Mouse (Mus musculus) stomach, embryonic 15.5 days (tissue): ENCODE results near the gene Umad1. TPM values are rescaled to one million over a fixed set of nuclear protein-coding genes. Genes with fewer than 3 reads are reported as not detected.
"Not testable (repeated sequence)": the region's sequence is repeated elsewhere in the genome, so short reads cannot be mapped to it uniquely, and the experiment has no call there.

ENCODE experiments used
- ATAC-seq: fragments of 200-750 bp; cut with Nextera tagmentation; 2 replicates; pipeline ENCODE4 v1.8.0; 2017; ENCODE audit warnings: low read depth, moderate number of reproducible peaks, moderate TSS enrichment; ENCODE audit not compliant: insufficient read depth, low FRiP score
- H3K27ac ChIP-seq: fragments of 300-500 bp; sonication (generic); 2 replicates; pipeline ENCODE4 v1.5.1; 2015; ENCODE audit warnings: mild to moderate bottlenecking, inconsistent platforms
- H3K27me3 ChIP-seq: fragments of 300-500 bp; sonication (generic); replicated peaks from 2 replicates; pipeline ENCODE4 v1.6.1; 2015; ENCODE audit warnings: inconsistent platforms
- H3K36me3 ChIP-seq: fragments of 300-500 bp; sonication (generic); 2 replicates; pipeline ENCODE4 v1.6.1; 2015; ENCODE audit warnings: inconsistent platforms
- H3K4me1 ChIP-seq: fragments of 300-500 bp; sonication (generic); 2 replicates; pipeline ENCODE4 v1.6.1; 2015; ENCODE audit warnings: inconsistent platforms
- H3K4me2 ChIP-seq: fragments of 300-500 bp; sonication (generic); 2 replicates; pipeline ENCODE4 v1.6.1; 2015; ENCODE audit warnings: mild to moderate bottlenecking, inconsistent platforms
- H3K4me3 ChIP-seq: fragments of 300-500 bp; sonication (generic); replicated peaks from 2 replicates; pipeline ENCODE4 v1.5.1; 2015; ENCODE audit warnings: inconsistent platforms
- H3K9ac ChIP-seq: fragments of 300-500 bp; sonication (generic); 2 replicates; pipeline ENCODE4 v1.6.1; 2015; ENCODE audit warnings: inconsistent platforms
- H3K9me3 ChIP-seq: fragments of 300-500 bp; sonication (generic); 2 replicates; pipeline ENCODE4 v1.6.1; 2016; ENCODE audit warnings: inconsistent platforms
- WGBS: fragments of 180-500 bp; shearing (Covaris S2); methylation state at CpG from one replicate; pipeline ENCODE4 v1.1.7; 2015; 5-methylcytosine and 5-hydroxymethylcytosine counted together
- polyA plus RNA-seq: library from polyadenylated mRNA; unstranded; fragments of >200 nt; fragmentation: Nextera tagmentation; extraction: Ambion mirVana; gene quantifications from 2 replicates; pipeline ENCODE4 v1.2.1, GENCODE M21; 2015

The Umad1 gene
- polyA plus RNA-seq, 1 experiment from 2014 or later = 25.7 TPM

- Histone ChIP-seq H3K4me3 (no peak overlapping the region), H3K27me3 (no peaks in the 10 kb centered on the region), H3K9ac (no peak overlapping the region), H3K4me1 (no peaks in the 10 kb centered on the region), H3K4me2 (no peak overlapping the region), H3K27ac (no peak overlapping the region), H3K9me3 (no peaks in the 10 kb centered on the region), H3K36me3 (no peaks in the 10 kb centered on the region)
- ATAC-seq = no peak
- WGBS = 80% methylated on average over 4 of the region's 4 CpGs
These were observed 24.2 kb downstream of the Umad1 start for GRCm38 (mm10) chr6:8283255-8283654.

GRCm38 (mm10) chr6:8285401-8285960, 26.4 kb downstream of the Umad1 start:
- ATAC-seq = no peak
- 61% methylated on average over 3 of the region's 3 CpGs for WGBS

GRCm38 (mm10) chr6:8286146-8286545, 27.1 kb downstream of the Umad1 start:
- no peak overlapping the region for H3K9ac ChIP-seq
- H3K27me3 ChIP-seq = no peaks in the 10 kb centered on the region
- H3K9me3 ChIP-seq = no peaks in the 10 kb centered on the region
- WGBS = 94% methylated on average over 3 of the region's 3 CpGs
- no peaks in the 10 kb centered on the region for H3K4me1 ChIP-seq
- no peaks in the 10 kb centered on the region for H3K36me3 ChIP-seq
- no peak overlapping the region for H3K4me2 ChIP-seq
- ATAC-seq = no peak
- H3K27ac ChIP-seq = no peak overlapping the region
- H3K4me3 ChIP-seq = no peak overlapping the region

More at GRCm38 (mm10) chr6:8285401-8285960, 26.4 kb downstream of the Umad1 start:
- no peaks in the 10 kb centered on the region for H3K9me3 ChIP-seq
- H3K27ac ChIP-seq = no peak overlapping the region
- H3K4me1 ChIP-seq = no peaks in the 10 kb centered on the region
- no peak overlapping the region for H3K4me2 ChIP-seq
- no peak overlapping the region for H3K4me3 ChIP-seq
- H3K36me3 ChIP-seq = no peaks in the 10 kb centered on the region
- no peak overlapping the region for H3K9ac ChIP-seq
- no peaks in the 10 kb centered on the region for H3K27me3 ChIP-seq

- H3K9ac ChIP-seq = no peak overlapping the region
- 83% methylated on average over 4 of the region's 4 CpGs for WGBS
- H3K36me3 ChIP-seq = no peaks in the 10 kb centered on the region
- no peaks in the 10 kb centered on the region for H3K27me3 ChIP-seq
- no peak overlapping the region for H3K27ac ChIP-seq
- no peaks in the 10 kb centered on the region for H3K4me1 ChIP-seq
- ATAC-seq = no peak
- no peaks in the 10 kb centered on the region for H3K9me3 ChIP-seq
- no peak overlapping the region for H3K4me3 ChIP-seq
- no peak overlapping the region for H3K4me2 ChIP-seq
These were observed 29.9 kb downstream of the Umad1 start for GRCm38 (mm10) chr6:8288755-8289580.

GRCm38 (mm10) chr6:8294048-8294784, 35.1 kb downstream of the Umad1 start:
- no peaks in the 10 kb centered on the region for H3K27me3 ChIP-seq
- 78% methylated on average over 4 of the region's 4 CpGs for WGBS
- H3K9me3 ChIP-seq = no peaks in the 10 kb centered on the region
- H3K4me2 ChIP-seq = no peak overlapping the region
- H3K4me1 ChIP-seq = no peaks in the 10 kb centered on the region
- H3K4me3 ChIP-seq = no peak overlapping the region
- H3K9ac ChIP-seq = no peak overlapping the region
- H3K36me3 ChIP-seq = no peaks in the 10 kb centered on the region
- no peak overlapping the region for H3K27ac ChIP-seq
- ATAC-seq = no peak

- 87% methylated on average over 6 of the region's 6 CpGs for WGBS
- ATAC-seq = no peak
- Histone ChIP-seq H3K27ac (no peak overlapping the region), H3K9ac (no peak overlapping the region), H3K36me3 (no peaks in the 10 kb centered on the region), H3K9me3 (no peaks in the 10 kb centered on the region), H3K4me1 (no peaks in the 10 kb centered on the region), H3K4me2 (no peak overlapping the region), H3K4me3 (no peak overlapping the region), H3K27me3 (no peaks in the 10 kb centered on the region)
These were observed 40.2 kb downstream of the Umad1 start for GRCm38 (mm10) chr6:8299066-8299863.

- Histone ChIP-seq H3K9me3 (no peaks in the 10 kb centered on the region), H3K27me3 (no peaks in the 10 kb centered on the region), H3K36me3 (no peaks in the 10 kb centered on the region), H3K4me2 (no peak overlapping the region), H3K4me3 (no peak overlapping the region), H3K4me1 (no peaks in the 10 kb centered on the region), H3K27ac (no peak overlapping the region), H3K9ac (no peak overlapping the region)
- ATAC-seq = no peak
- WGBS = 68% methylated on average over 6 of the region's 6 CpGs
These were observed 49.0 kb downstream of the Umad1 start for GRCm38 (mm10) chr6:8307878-8308775.

GRCm38 (mm10) chr6:8312554-8312953, 53.5 kb downstream of the Umad1 start:
- H3K36me3 ChIP-seq = no peaks in the 10 kb centered on the region
- no peak overlapping the region for H3K27ac ChIP-seq
- no peaks in the 10 kb centered on the region for H3K27me3 ChIP-seq
- H3K4me3 ChIP-seq = no peak overlapping the region
- no peaks in the 10 kb centered on the region for H3K9me3 ChIP-seq
- no peak overlapping the region for H3K4me2 ChIP-seq
- no peak overlapping the region for H3K9ac ChIP-seq
- 92% methylated on average over 2 of the region's 2 CpGs for WGBS
- no peaks in the 10 kb centered on the region for H3K4me1 ChIP-seq
- ATAC-seq = no peak

- Histone ChIP-seq H3K4me3 (no peak overlapping the region), H3K27ac (no peak overlapping the region), H3K4me1 (no peaks in the 10 kb centered on the region), H3K27me3 (no peaks in the 10 kb centered on the region), H3K36me3 (no peaks in the 10 kb centered on the region), H3K4me2 (no peak overlapping the region), H3K9me3 (no peaks in the 10 kb centered on the region), H3K9ac (no peak overlapping the region)
- no peak for ATAC-seq
These were observed 57.1 kb downstream of the Umad1 start for GRCm38 (mm10) chr6:8316201-8316600.

GRCm38 (mm10) chr6:8319591-8319990, 60.5 kb downstream of the Umad1 start:
- WGBS = 87% methylated on average over 2 of the region's 2 CpGs
- no peak for ATAC-seq

GRCm38 (mm10) chr6:8331496-8331895, 72.4 kb downstream of the Umad1 start:
- not testable (repeated sequence) for H3K4me1 ChIP-seq, H3K4me2 ChIP-seq, H3K27me3 ChIP-seq, H3K4me3 ChIP-seq, H3K9me3 ChIP-seq, H3K36me3 ChIP-seq, ATAC-seq, H3K27ac ChIP-seq, H3K9ac ChIP-seq
- 89% methylated on average over 3 of the region's 3 CpGs for WGBS

More at GRCm38 (mm10) chr6:8319591-8319990, 60.5 kb downstream of the Umad1 start:
- no peaks in the 10 kb centered on the region for H3K4me1 ChIP-seq
- H3K4me2 ChIP-seq = no peak overlapping the region
- H3K9me3 ChIP-seq = no peaks in the 10 kb centered on the region
- no peaks in the 10 kb centered on the region for H3K27me3 ChIP-seq
- H3K9ac ChIP-seq = no peak overlapping the region
- no peak overlapping the region for H3K27ac ChIP-seq
- H3K4me3 ChIP-seq = no peak overlapping the region
- no peaks in the 10 kb centered on the region for H3K36me3 ChIP-seq
